10 mouse cellular contexts compared by ENCODE assay signal in the genomic region with DNA sequence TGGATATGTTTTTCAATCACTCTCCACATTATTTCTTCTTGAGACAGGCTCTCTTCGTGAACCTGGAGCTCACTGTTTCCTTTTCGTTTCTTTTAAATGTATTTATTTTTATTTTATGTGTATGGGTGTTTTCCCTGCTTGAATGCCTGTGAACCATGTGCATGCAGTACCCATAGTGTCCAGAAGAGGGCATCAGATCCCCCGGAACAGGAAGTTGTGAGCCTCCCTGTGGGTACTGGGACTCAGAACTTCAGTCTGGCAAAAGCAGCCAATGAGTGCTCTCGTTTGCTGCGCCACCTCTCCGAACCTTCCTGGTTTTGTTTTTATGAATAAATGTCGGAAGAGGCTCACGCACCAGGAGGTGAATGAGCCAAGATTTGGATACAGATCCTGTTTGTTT. TPM values are rescaled to one million over a fixed set of nuclear protein-coding genes. Genes with fewer than 3 reads are reported as not detected.
DNase-seq lines count a peak whose midpoint lies in the region; ATAC-seq and TF ChIP-seq lines count a peak whose summit lies in the region.
"Had no signal": no experiment of that assay in that cellular context is flagged by ENCODE, and none has a peak within 500 bp of the region (broad histone marks: within the 10 kb centered on the region; RNA-seq: fewer than 3 reads in every experiment).

No protein-coding gene starts in this region.

- H3K4me3 ChIP-seq in kidney, adult 2 months (ENCODE audit: insufficient read depth, low read depth, low read length): no peak overlapping the region
- H3K4me3 ChIP-seq in kidney, embryonic 14.5 days (ENCODE audit: low read length): no peak overlapping the region
- peak overlapping the region; percentile 50 for H3K4me3 ChIP-seq in E14TG2a.4 (replicated peaks; ENCODE audit: low read length)

- H3K27me3 ChIP-seq in kidney, adult 2 months (replicated peaks; ENCODE audit: control insufficient read depth, insufficient read depth, low read length): no peaks in the 10 kb centered on the region
- no peaks in the 10 kb centered on the region for H3K27me3 ChIP-seq in kidney, embryonic 14.5 days (ENCODE audit: control insufficient read depth, insufficient read depth, low read length)
- H3K27me3 ChIP-seq in E14TG2a.4 (ENCODE audit: insufficient read depth, low read length): no peaks in the 10 kb centered on the region

- no peak overlapping the region for H3K4me2 ChIP-seq in kidney, embryonic 14.5 days (replicated peaks; ENCODE audit: low read depth, low read length)

- H3K27ac ChIP-seq in kidney, adult 2 months (ENCODE audit: insufficient read depth, low read depth, low read length): no peak overlapping the region
- no peak overlapping the region for H3K27ac ChIP-seq in kidney, embryonic 14.5 days (ENCODE audit: low read depth, low read length)

- WGBS in kidney, adult 2 months: 71% methylated on average over 8 of the region's 8 CpGs
- WGBS in kidney, embryonic 14.5 days: 76% methylated on average over 8 of the region's 8 CpGs

- H3K4me1 ChIP-seq in kidney, adult 2 months (ENCODE audit: control insufficient read depth, insufficient read depth, low read length): no peaks in the 10 kb centered on the region
- H3K4me1 ChIP-seq in kidney, embryonic 14.5 days (ENCODE audit: control insufficient read depth, insufficient read depth, low read length): no peaks in the 10 kb centered on the region
- H3K4me1 ChIP-seq in E14TG2a.4 (replicated peaks; ENCODE audit: low read depth, low read length): peaks cover 53% of the 10 kb centered on the region

- TF ChIP-seq CTCF in kidney, adult 2 months (conservative IDR thresholded peaks at IDR 0.05; ENCODE audit: insufficient read depth, insufficient read length, low read depth, low read length): peak; percentile 59
- TF ChIP-seq CTCF in E14TG2a.4 (conservative IDR thresholded peaks at IDR 0.05; ENCODE audit: low read length): peak; percentile 97

- no peak overlapping the region for H3K9ac ChIP-seq in kidney, embryonic 14.5 days (ENCODE audit: low read depth, low read length)

- no peaks in the 10 kb centered on the region for H3K9me3 ChIP-seq in kidney, embryonic 14.5 days (ENCODE audit: control insufficient read depth, low read length)
- peaks cover 9% of the 10 kb centered on the region for H3K9me3 ChIP-seq in E14TG2a.4 (ENCODE audit: low read length)

- H3K36me3 ChIP-seq in kidney, adult 2 months (ENCODE audit: control insufficient read depth, insufficient read depth, low read length): no peaks in the 10 kb centered on the region
- no peaks in the 10 kb centered on the region for H3K36me3 ChIP-seq in kidney, embryonic 14.5 days (ENCODE audit: control insufficient read depth, insufficient read depth, low read length)
- H3K36me3 ChIP-seq in E14TG2a.4 (ENCODE audit: insufficient read depth, low read length): peaks cover 30% of the 10 kb centered on the region

- peak; percentile 24 for DNase-seq in kidney, adult 2 months
- DNase-seq in adrenal gland, postnatal 36 days: peak; percentile 29 to 35
- DNase-seq in lung, postnatal 14 days: peak; percentile 23
- DNase-seq in thymus, postnatal 4 days: peak; percentile 74
- no peak for DNase-seq in urinary bladder, postnatal 4 days (ENCODE audit: low spot score in 2 of 2)
- no peak for DNase-seq in layer of hippocampus, postnatal 25 days (ENCODE audit: extremely low spot score in 1 of 2, low spot score in 1 of 2)

- TF ChIP-seq POLR2A in kidney, adult 2 months (IDR thresholded peaks at IDR 0.05; ENCODE audit: low read depth, low read length): no peak

- ATAC-seq in kidney, embryonic 14.5 days (ENCODE audit: low FRiP score, low TSS enrichment): no peak

RNA-seq across cellular contexts. Expression of a gene that starts 13.2 kb away (rescaled TPM):
- polyA plus RNA-seq in kidney, adult 2 months (2012; rRNA removed): not detected in 2 replicates
- not detected in 2 replicates for polyA plus RNA-seq in kidney, embryonic 14.5 days (2014; fragmentation: Nextera tagmentation; extraction: Ambion mirVana)
- total RNA-seq in adrenal gland, postnatal 36 days (2021): not detected
- not detected for total RNA-seq in layer of hippocampus, postnatal 25 days (2021)
- total RNA-seq: left cerebral cortex, postnatal 14 days had no signal
- polyA plus RNA-seq: embryonic facial prominence, embryonic 11.5 days had no signal

RNA-seq across cellular contexts. Expression of a gene that starts 20.7 kb away (rescaled TPM):
- 0.75 and 0.95 TPM in 2 replicates for polyA plus RNA-seq in kidney, adult 2 months (2012; rRNA removed)
- polyA plus RNA-seq in kidney, embryonic 14.5 days (2014; fragmentation: Nextera tagmentation; extraction: Ambion mirVana): 4.4 and 4.8 TPM in 2 replicates
- total RNA-seq in adrenal gland, postnatal 36 days (2021): 1 to 10 TPM; 5.9 to 9.8 TPM
- 10 to 100 TPM; 16.5 to 17.6 TPM for total RNA-seq in layer of hippocampus, postnatal 25 days (2021)

RNA-seq across cellular contexts. Expression of a gene that starts 43.6 kb away (rescaled TPM):
- polyA plus RNA-seq in kidney, adult 2 months (2012; rRNA removed): not detected in 2 replicates
- not detected in 2 replicates for polyA plus RNA-seq in kidney, embryonic 14.5 days (2014; fragmentation: Nextera tagmentation; extraction: Ambion mirVana)
- not detected for total RNA-seq in adrenal gland, postnatal 36 days (2021)
- total RNA-seq in layer of hippocampus, postnatal 25 days (2021): not detected
- total RNA-seq: left cerebral cortex, postnatal 14 days had no signal
- polyA plus RNA-seq: embryonic facial prominence, embryonic 11.5 days had no signal

Comparison
In these comparisons a context has a peak if more than half of its experiments do, and no peak if none do; other contexts are left out.
1. DNase-seq: peak in kidney, adult 2 months (single experiment), adrenal gland, postnatal 36 days (2 of 2), lung, postnatal 14 days (single experiment) and thymus, postnatal 4 days (single experiment); none in urinary bladder, postnatal 4 days (0 of 2) and layer of hippocampus, postnatal 25 days (0 of 2).